Mouse (Mus musculus): ENCODE measurements around the gene Calr3. TPM values are rescaled to one million over a fixed set of nuclear protein-coding genes. Genes with fewer than 3 reads are reported as not detected.

Calr3 gene
- polyA plus RNA-seq, 1 experiment from 2014 or later = 1.3 TPM

DNA sequence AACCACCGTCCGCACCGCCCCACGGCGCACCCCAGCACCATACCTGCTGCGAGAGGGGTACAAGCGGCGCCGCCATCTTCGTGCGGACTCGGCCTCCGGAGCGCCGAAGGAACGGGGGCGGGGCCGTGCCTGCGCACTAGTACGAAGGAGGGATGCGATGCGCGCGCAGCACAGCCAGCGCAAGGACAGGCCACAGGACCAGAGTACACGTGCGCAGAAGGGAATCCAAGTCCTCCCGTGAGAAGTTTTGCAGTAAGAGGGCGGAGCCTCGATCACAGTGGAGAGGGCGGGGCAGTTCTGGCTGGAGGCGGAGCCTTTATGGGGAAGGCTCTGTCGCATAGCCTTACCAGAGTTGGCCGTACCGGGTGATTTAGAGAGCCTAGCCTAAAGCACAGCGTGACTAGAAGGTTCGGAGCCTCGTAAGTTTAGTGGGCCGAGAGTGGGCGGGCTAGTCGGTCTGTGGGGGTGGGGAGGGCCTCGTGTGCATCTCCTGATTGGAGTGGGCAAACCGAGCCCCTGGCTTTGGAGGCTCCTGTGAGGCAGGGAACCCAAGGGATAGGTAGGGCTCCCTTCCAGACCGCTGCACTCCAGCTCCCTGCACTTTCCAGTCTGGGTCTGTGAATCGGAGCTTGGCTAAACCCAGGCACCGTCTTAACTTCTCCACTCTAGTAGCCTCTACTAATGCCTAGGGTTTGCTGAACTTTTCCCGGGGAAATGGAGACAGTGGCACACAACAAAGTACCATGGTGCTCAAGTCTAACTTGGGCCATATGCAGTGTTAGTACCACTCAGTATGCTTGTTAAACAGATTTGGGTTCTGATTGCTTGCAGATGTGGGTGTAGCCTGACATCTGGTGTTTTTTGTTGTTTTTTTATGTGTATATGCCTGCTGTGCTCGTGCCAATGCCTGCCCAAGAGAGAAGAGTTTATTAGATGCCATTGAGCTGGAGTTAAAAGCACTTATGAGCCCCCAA lies 22.0 kb downstream of the Calr3 start, which contains the start of gene Eps15l1:
TSS of gene Eps15l1 (minus strand) at position 99 of the 974 bp plus-strand sequence.
- Histone ChIP-seq H3K4me3 (peak within 1 kb of the TSS; percentile 83), H3K36me3 (replicated peaks) (no peaks in the 10 kb centered on the region), H3K9me3 (no peaks in the 10 kb centered on the region), H3K4me2 (peak within 1 kb of the TSS; percentile 69), H3K27me3 (replicated peaks) (no peaks in the 10 kb centered on the region), H3K27ac (peak within 1 kb of the TSS; percentile 86), H3K4me1 (peaks cover 44% of the 10 kb centered on the region), H3K9ac (peak within 1 kb of the TSS; percentile 90)
- under 1% methylated on average over 48 of the region's 48 CpGs for WGBS
- peak; percentile 98 for ATAC-seq (replicated peaks)

DNA sequence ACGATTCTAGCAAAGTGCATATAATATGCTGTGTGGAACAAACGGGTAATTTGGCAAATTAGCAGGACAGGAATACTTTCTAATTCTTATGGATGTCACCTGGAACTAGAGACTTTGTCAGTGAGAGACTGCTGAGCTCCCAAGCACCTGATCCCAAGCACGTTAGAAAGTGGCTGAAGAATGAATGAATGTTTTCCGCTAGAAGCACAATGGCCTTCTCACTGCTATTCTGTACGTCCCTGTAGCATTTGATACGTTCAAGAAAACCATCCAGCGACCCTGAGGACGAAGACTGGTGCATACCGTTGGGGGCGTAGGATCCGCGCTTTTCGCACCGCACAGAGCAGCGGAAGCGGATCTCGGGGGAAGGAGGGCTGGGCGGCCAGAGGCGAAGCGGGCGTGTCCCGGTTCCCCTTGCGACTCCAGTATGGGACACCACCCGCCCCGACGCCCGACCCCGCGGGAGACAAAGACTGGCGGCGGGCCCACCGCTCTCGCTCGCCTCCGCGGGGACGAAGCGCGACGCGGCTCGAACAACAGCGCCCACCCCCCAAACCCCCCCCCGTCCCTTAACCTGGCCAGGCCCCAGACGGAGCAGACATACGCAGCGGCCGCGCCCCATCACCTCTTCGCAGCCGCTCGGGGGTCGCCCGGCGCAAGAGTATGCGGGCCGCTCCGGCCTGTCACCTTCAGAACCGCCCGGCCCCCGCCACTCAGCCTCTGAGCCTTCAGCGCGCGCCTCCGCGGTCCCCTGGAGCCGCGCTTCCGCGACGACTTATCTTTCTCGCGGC lies 22.9 kb downstream of the Calr3 start:
- peak; percentile 78 for ATAC-seq (replicated peaks)
- no peaks in the 10 kb centered on the region for H3K9me3 ChIP-seq
- peak overlapping the region; percentile 86 for H3K27ac ChIP-seq
- WGBS = under 1% methylated on average over 69 of the region's 73 CpGs
- H3K27me3 ChIP-seq (replicated peaks) = no peaks in the 10 kb centered on the region
- no peaks in the 10 kb centered on the region for H3K36me3 ChIP-seq (replicated peaks)
- peak overlapping the region; percentile 83 for H3K4me3 ChIP-seq
- H3K4me2 ChIP-seq = peak overlapping the region; percentile 69
- peaks cover 53% of the 10 kb centered on the region for H3K4me1 ChIP-seq
- peak overlapping the region; percentile 90 for H3K9ac ChIP-seq

DNA sequence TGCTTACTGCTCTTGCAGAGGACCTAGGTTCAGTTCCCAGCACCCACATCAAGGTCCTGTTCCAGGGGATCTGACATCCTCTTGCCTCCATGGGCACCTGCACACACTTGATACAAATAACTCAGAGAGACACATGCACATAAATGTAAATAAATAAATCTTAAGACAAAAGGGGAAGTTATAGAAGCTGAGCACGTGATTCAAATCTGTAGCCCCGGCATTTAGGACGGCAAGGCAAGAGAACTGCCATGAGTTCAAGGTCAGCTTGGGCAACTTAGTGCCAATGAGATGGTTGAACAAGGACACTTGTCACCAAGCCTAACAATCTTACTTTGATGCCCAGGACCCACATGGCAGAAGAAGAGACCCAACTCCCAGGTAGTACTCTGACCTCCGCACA lies 25.6 kb downstream of the Calr3 start:
- Histone ChIP-seq H3K36me3 (replicated peaks) (no peaks in the 10 kb centered on the region), H3K9me3 (no peaks in the 10 kb centered on the region), H3K27ac (no peak overlapping the region), H3K9ac (no peak overlapping the region), H3K4me1 (peaks cover 60% of the 10 kb centered on the region), H3K27me3 (replicated peaks) (no peaks in the 10 kb centered on the region), H3K4me3 (no peak overlapping the region), H3K4me2 (no peak overlapping the region)
- no peak for ATAC-seq (replicated peaks)
- WGBS = 93% methylated on average over 4 of the region's 4 CpGs

DNA sequence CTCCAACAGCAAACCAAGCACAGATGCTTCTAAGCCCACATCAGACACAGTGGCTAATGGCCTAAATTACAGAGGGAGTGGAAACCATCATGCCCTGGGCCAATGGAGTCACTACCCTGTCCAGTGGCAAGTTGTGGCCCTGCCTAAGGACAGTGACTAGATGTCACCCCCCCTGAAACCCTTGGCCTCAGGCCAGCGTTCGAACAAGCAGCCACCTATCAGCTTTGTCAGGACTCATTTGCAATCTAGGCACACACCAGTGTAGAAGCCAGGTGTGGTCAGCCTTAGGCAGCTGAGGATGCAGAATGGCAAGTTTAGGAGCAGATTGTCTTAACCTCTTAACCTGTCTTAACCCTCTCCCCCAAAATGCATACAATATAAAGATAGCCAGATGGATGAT lies 28.4 kb downstream of the Calr3 start:
- no peaks in the 10 kb centered on the region for H3K9me3 ChIP-seq
- H3K9ac ChIP-seq = no peak overlapping the region
- H3K4me1 ChIP-seq = peaks cover 55% of the 10 kb centered on the region
- WGBS = 86% methylated on average over 2 of the region's 2 CpGs
- H3K36me3 ChIP-seq (replicated peaks) = no peaks in the 10 kb centered on the region
- H3K27ac ChIP-seq = no peak overlapping the region
- H3K4me3 ChIP-seq = no peak overlapping the region
- no peaks in the 10 kb centered on the region for H3K27me3 ChIP-seq (replicated peaks)
- no peak for ATAC-seq (replicated peaks)
- no peak overlapping the region for H3K4me2 ChIP-seq

DNA sequence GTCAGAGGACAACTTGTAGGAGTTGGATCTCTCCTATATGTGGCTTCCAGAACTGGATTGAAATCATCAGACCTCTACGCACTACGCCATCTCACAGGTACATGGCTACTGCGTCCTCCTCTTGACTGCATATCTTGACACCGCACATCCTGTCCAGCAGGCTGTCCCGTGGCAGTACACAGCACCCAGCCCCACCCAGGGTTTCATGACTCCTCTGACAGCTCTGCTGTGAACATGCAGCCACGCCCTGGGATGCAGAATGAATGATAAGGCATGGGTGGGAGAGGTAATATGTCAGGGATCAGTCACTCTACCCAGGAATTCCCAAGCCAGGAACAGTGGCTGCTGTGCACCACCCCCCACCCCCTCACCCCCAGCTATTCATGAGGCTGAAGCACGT lies 29.8 kb downstream of the Calr3 start:
- 95% methylated on average over 7 of the region's 7 CpGs for WGBS
- ATAC-seq (replicated peaks) = no peak; the same call in 1 of the 2 replicates

DNA sequence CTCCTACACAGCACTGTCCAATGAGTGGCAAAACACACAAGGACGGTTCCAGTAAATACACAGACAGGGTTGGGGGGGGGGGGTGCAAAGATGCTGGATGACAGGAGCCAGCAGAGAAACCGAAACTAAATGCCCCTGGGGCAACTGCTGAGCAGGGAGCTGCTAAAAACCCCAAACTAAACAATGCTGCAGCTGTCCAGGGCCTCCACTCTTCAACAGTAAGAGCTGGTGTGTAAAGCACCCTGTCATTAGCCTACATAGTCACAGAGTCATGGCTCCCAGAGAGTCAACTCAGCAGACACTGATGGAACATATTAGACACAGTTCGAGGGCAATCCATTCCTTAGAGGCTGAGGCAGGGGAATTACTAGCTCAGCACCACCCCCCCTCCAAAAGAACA lies 34.2 kb downstream of the Calr3 start:
- H3K4me1 ChIP-seq = peaks cover 7% of the 10 kb centered on the region; the same call in 1 of the 2 replicates
- ATAC-seq (replicated peaks) = no peak
- 61% methylated on average over 3 of the region's 3 CpGs for WGBS

More for the DNA sequence above, 29.8 kb downstream of the Calr3 start:
- Histone ChIP-seq H3K4me2 (no peak overlapping the region), H3K27ac (no peak overlapping the region), H3K4me3 (no peak overlapping the region), H3K9ac (no peak overlapping the region), H3K36me3 (replicated peaks) (no peaks in the 10 kb centered on the region), H3K27me3 (replicated peaks) (no peaks in the 10 kb centered on the region), H3K4me1 (peaks cover 44% of the 10 kb centered on the region), H3K9me3 (no peaks in the 10 kb centered on the region)

DNA sequence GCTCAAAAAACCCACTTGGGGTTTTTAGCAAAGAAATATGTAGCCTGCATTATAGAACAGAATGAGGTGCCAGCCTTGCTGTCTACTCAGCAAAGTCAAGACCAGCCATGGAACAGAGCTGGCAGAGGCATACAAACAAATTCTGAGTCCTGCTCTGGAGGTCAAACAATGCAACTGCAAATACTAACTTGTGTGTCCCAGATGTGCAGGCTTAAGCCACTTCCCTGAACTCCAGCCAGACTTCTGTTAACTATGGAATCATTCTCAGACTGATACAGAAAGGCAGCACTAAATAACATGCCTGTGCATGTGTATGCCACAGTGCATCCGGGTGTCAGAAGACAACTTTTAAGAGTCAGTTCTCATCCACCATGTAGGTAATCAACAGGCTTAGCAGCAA lies 35.8 kb downstream of the Calr3 start:
- H3K9ac ChIP-seq = no peak overlapping the region
- H3K27me3 ChIP-seq (replicated peaks) = no peaks in the 10 kb centered on the region
- no peak for ATAC-seq (replicated peaks)
- H3K9me3 ChIP-seq = no peaks in the 10 kb centered on the region
- H3K4me2 ChIP-seq = no peak overlapping the region
- no peak overlapping the region for H3K27ac ChIP-seq
- H3K36me3 ChIP-seq (replicated peaks) = no peaks in the 10 kb centered on the region
- WGBS = 90% methylated on average over 1 of the region's 1 CpGs
- no peak overlapping the region for H3K4me3 ChIP-seq
- peaks cover 7% of the 10 kb centered on the region; the same call in 1 of the 2 replicates for H3K4me1 ChIP-seq

More for the DNA sequence above, 34.2 kb downstream of the Calr3 start:
- Histone ChIP-seq H3K4me3 (no peak overlapping the region), H3K27me3 (replicated peaks) (no peaks in the 10 kb centered on the region), H3K9me3 (no peaks in the 10 kb centered on the region), H3K4me2 (no peak overlapping the region), H3K9ac (no peak overlapping the region), H3K36me3 (replicated peaks) (no peaks in the 10 kb centered on the region), H3K27ac (no peak overlapping the region)

DNA sequence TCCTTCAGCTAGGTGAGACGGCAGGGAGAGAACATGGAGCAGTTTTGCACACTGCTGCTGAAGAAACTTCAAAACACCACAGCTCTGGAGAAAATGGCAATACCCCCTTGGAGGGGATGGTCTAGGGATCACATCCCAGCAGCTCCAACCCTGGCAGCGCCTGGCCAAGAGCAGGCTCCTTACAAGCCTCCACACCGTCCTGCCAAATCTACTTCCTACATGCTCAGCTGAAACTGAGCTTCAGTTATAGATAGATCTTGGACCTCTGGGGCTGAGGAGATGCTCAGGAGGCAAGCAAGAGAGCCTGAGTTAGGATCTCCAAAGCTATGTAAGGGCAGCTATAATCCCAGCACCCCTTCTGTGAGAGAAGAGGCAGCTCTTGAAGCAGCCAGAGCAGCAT lies 40.7 kb downstream of the Calr3 start:
- ATAC-seq (replicated peaks) = no peak
- no peak overlapping the region for H3K4me2 ChIP-seq

DNA sequence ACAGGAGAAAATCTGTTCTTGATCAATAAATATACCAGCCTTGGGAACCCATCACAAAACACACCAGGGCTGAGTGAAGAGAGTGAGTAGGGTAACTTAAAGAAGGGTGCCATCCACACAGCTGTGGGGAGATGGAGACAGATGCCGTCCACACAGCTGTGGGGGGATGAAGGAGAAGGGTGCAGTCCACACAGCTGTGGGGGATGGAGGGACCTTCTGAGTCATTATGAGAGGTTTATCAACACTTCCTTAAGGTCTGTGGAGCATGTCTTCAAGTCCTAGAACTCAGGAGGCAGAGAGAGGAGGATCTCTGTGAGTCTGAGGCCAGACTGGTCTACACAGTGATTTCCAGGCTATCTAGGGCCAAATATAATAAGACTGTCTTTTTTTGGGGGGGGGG lies 42.3 kb downstream of the Calr3 start:
- H3K9me3 ChIP-seq = no peaks in the 10 kb centered on the region
- peaks cover 15% of the 10 kb centered on the region for H3K36me3 ChIP-seq (replicated peaks)
- H3K4me3 ChIP-seq = no peak overlapping the region
- H3K4me2 ChIP-seq = no peak overlapping the region
- no peaks in the 10 kb centered on the region for H3K27me3 ChIP-seq (replicated peaks)
- no peak for ATAC-seq (replicated peaks)
- WGBS = 86% methylated on average over 1 of the region's 1 CpGs
- no peak overlapping the region for H3K27ac ChIP-seq
- H3K4me1 ChIP-seq = no peaks in the 10 kb centered on the region
- no peak overlapping the region for H3K9ac ChIP-seq

More for the DNA sequence above, 40.7 kb downstream of the Calr3 start:
- WGBS = 94% methylated on average over 3 of the region's 3 CpGs
- H3K9me3 ChIP-seq = no peaks in the 10 kb centered on the region
- no peaks in the 10 kb centered on the region for H3K4me1 ChIP-seq
- H3K27ac ChIP-seq = no peak overlapping the region
- H3K36me3 ChIP-seq (replicated peaks) = peaks cover 15% of the 10 kb centered on the region
- H3K27me3 ChIP-seq (replicated peaks) = no peaks in the 10 kb centered on the region
- no peak overlapping the region for H3K9ac ChIP-seq
- no peak overlapping the region for H3K4me3 ChIP-seq

DNA sequence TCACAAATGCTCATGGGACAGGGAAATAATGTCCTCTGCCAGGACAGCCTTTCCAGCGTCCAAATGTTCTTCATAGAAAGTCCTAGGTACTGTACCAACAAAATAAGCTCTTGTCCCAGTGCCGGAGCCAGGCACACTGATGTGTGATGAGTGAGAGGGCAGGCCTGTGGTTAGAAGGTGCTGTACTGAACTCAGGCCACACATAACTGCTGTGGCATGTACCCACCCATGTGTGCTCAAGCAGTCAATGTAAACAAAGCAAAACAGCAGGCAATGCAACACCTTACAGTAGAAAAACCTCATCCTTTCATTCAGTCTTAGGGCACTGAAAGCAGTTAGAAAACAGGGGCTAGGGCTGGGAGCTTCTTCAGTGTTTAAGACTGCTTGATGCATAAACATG lies 57.9 kb downstream of the Calr3 start:
- Histone ChIP-seq H3K27me3 (replicated peaks) (no peaks in the 10 kb centered on the region), H3K36me3 (replicated peaks) (peaks cover 88% of the 10 kb centered on the region), H3K9ac (no peak overlapping the region), H3K4me2 (no peak overlapping the region), H3K4me1 (no peaks in the 10 kb centered on the region), H3K4me3 (no peak overlapping the region), H3K9me3 (no peaks in the 10 kb centered on the region), H3K27ac (no peak overlapping the region)
- WGBS = 94% methylated on average over 2 of the region's 2 CpGs
- no peak for ATAC-seq (replicated peaks)

DNA sequence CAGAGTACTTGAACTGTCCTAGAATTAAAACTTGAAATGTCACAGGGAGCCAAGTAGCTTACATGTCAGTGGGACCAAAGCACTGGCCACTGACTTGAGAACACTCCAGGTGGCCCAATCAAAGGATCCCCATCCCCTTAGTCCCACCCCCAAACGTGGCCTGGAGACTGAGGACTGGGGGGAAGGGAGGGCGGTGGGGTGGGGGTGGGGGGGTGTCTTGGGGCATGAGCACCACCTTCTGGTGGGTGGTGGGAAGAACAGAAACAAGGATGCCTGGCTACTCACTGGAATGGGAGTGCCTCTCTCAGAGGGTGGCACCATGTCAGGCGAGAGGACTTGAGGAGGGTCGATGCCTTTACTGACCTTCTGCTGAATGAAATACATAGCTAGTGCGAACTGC lies 61.3 kb downstream of the Calr3 start:
- Histone ChIP-seq H3K4me1 (no peaks in the 10 kb centered on the region), H3K4me2 (no peak overlapping the region), H3K27me3 (replicated peaks) (no peaks in the 10 kb centered on the region), H3K9ac (no peak overlapping the region), H3K36me3 (replicated peaks) (peaks cover 81% of the 10 kb centered on the region), H3K9me3 (no peaks in the 10 kb centered on the region), H3K27ac (no peak overlapping the region), H3K4me3 (no peak overlapping the region)
- WGBS = 55% methylated on average over 5 of the region's 5 CpGs
- ATAC-seq (replicated peaks) = no peak; the same call in 1 of the 2 replicates

DNA sequence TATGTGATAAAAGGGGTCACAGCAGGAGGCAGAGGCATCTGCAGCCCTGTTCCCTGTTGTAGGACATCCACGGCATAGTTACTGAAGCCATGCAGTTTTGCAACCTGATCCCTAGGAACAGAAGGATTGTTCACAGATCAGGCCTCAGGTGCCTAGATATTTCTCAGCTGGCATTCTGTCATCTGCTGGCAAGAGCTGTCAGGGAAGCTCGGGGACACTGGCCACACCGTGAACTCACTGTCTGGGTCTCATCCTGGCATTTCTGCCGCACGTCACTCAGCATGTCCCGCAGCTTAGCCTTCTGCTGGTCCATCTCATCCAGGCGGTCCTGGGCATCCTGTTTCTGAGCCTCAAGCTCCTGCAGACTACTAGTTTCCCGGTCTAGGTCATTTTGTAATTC lies 63.0 kb downstream of the Calr3 start:
- no peak for ATAC-seq (replicated peaks)
- Histone ChIP-seq H3K9me3 (no peaks in the 10 kb centered on the region), H3K4me2 (no peak overlapping the region), H3K4me1 (no peaks in the 10 kb centered on the region), H3K4me3 (no peak overlapping the region), H3K36me3 (replicated peaks) (peaks cover 75% of the 10 kb centered on the region), H3K27ac (no peak overlapping the region), H3K27me3 (replicated peaks) (no peaks in the 10 kb centered on the region), H3K9ac (no peak overlapping the region)
- 94% methylated on average over 8 of the region's 8 CpGs for WGBS
